Mouse (Mus musculus): ENCODE data around the gene Pum2. TPM values are rescaled to one million over a fixed set of nuclear protein-coding genes. Genes with fewer than 3 reads are reported as not detected.

Gene Pum2
- polyA plus RNA-seq, 1 experiment = 65.1 TPM

DNA sequence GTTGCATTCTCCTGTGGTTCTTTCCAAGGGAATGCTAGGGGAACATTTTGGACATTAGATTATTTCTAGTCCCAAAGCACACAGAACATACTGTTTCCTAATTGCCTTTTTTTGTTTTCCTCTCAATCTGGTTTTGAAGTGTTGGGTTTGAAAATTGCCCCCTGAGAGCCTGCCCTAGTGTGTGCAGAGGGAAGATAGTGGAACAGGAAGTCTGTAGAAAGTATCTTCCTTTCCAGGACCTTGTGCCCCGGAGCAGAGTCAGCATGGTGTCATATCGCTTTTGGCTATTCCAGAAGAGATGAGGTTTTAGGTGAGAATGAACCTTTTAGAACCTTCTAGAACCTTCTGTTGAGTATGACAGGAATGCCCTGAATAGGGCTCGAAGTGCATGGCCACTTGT, 102.8 kb downstream of the Pum2 start:
- Histone ChIP-seq H3K27me3 (ENCODE audit: control insufficient read depth, insufficient read depth, low read length) (no peaks in the 10 kb centered on the region), H3K27ac (ENCODE audit: insufficient read depth, low read length) (no peak overlapping the region), H3K4me3 (replicated peaks; ENCODE audit: insufficient read depth, low read depth, low read length) (no peak overlapping the region), H3K4me1 (ENCODE audit: control insufficient read depth, insufficient read depth, low read length) (peaks cover 28% of the 10 kb centered on the region)
- TF ChIP-seq CTCF (IDR thresholded peaks at IDR 0.05; ENCODE audit: borderline replicate concordance, insufficient read depth, low read depth, low read length) = no peak
- TF ChIP-seq POLR2A (IDR thresholded peaks at IDR 0.05; ENCODE audit: borderline replicate concordance, insufficient read depth, low read length) = no peak
- DNase-seq = no peak
- 82% methylated on average over 3 of the region's 3 CpGs for WGBS

DNA sequence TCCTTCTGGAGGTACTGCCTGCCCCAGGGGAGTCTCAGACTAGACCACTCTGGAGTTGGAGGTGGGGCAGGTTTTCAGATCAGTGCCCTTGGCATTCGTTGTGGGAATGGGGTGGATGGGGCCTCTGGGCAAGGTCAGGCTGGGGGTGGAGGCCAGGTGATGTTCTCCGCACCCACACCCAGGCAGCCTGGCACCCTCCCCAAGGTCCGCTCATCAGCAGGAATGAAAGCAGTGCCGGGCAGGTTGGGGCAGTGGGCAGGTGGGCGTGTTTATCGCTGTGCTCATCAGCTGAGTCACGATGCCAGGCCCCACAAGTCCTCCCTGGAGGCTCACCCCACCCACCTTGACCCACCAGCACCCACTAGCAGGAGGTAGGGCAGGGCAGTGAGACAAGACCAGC, 104.2 kb downstream of the Pum2 start:
- Histone ChIP-seq H3K4me1 (ENCODE audit: control insufficient read depth, insufficient read depth, low read length) (peaks cover 39% of the 10 kb centered on the region), H3K27ac (ENCODE audit: insufficient read depth, low read length) (no peak overlapping the region), H3K4me3 (replicated peaks; ENCODE audit: insufficient read depth, low read depth, low read length) (no peak overlapping the region), H3K27me3 (ENCODE audit: control insufficient read depth, insufficient read depth, low read length) (no peaks in the 10 kb centered on the region)
- TF ChIP-seq POLR2A (IDR thresholded peaks at IDR 0.05; ENCODE audit: borderline replicate concordance, insufficient read depth, low read length) (no peak), CTCF (IDR thresholded peaks at IDR 0.05; ENCODE audit: borderline replicate concordance, insufficient read depth, low read depth, low read length) (no peak)
- DNase-seq = no peak
- 76% methylated on average over 7 of the region's 7 CpGs for WGBS

DNA sequence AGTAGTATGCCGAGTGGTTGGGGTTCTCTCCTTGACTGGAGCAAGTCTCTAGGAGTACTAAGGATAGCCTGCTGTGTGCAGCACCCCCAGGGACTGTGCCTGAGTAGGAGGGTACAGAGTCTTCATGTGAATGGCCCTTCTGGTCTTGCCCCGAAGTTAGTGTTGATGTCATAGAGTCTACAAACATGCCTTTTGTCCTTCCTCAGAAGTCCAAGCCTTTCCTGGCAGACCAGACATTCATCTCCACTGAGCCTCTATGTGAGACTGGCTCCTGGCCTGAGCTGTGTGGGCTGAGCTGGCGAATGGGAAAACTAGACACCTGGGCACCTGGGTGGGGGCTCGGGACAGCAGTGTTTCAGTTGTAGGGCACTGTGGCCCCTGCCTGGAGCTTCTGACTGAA, 105.9 kb downstream of the Pum2 start:
- Histone ChIP-seq H3K4me1 (ENCODE audit: control insufficient read depth, insufficient read depth, low read length) (peaks cover 39% of the 10 kb centered on the region), H3K27me3 (ENCODE audit: control insufficient read depth, insufficient read depth, low read length) (no peaks in the 10 kb centered on the region), H3K27ac (ENCODE audit: insufficient read depth, low read length) (no peak overlapping the region), H3K4me3 (replicated peaks; ENCODE audit: insufficient read depth, low read depth, low read length) (no peak overlapping the region)
- TF ChIP-seq CTCF (IDR thresholded peaks at IDR 0.05; ENCODE audit: borderline replicate concordance, insufficient read depth, low read depth, low read length) = no peak
- TF ChIP-seq POLR2A (IDR thresholded peaks at IDR 0.05; ENCODE audit: borderline replicate concordance, insufficient read depth, low read length) = no peak
- 57% methylated on average over 4 of the region's 4 CpGs for WGBS
- no peak for DNase-seq

DNA sequence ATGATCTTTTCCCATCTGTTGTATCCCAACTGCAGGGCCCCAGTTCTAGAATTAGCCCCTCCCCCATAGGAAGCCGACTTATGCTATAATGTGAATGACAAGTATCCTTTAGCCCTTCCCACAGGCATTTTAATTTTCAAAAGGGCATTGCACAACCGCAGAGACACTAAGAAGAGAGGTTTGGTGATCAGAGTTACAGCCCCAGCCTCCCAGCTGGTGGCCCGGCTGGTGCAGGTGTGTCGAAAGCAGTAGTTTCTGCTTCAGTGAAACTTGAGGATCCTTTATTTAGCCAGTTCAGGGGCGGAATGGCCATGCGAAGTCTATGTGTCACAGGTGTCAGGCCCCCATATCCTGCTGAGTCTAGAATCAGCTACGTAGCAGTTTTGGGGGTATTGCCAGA, 107.2 kb downstream of the Pum2 start:
- H3K4me1 ChIP-seq (ENCODE audit: control insufficient read depth, insufficient read depth, low read length) = peaks cover 39% of the 10 kb centered on the region
- WGBS = 75% methylated on average over 7 of the region's 7 CpGs
- no peak for TF ChIP-seq POLR2A (IDR thresholded peaks at IDR 0.05; ENCODE audit: borderline replicate concordance, insufficient read depth, low read length)
- TF ChIP-seq CTCF (IDR thresholded peaks at IDR 0.05; ENCODE audit: borderline replicate concordance, insufficient read depth, low read depth, low read length) = no peak
- no peak overlapping the region for H3K27ac ChIP-seq (ENCODE audit: insufficient read depth, low read length)
- H3K27me3 ChIP-seq (ENCODE audit: control insufficient read depth, insufficient read depth, low read length) = no peaks in the 10 kb centered on the region
- no peak overlapping the region for H3K4me3 ChIP-seq (replicated peaks; ENCODE audit: insufficient read depth, low read depth, low read length)
- no peak for DNase-seq

DNA sequence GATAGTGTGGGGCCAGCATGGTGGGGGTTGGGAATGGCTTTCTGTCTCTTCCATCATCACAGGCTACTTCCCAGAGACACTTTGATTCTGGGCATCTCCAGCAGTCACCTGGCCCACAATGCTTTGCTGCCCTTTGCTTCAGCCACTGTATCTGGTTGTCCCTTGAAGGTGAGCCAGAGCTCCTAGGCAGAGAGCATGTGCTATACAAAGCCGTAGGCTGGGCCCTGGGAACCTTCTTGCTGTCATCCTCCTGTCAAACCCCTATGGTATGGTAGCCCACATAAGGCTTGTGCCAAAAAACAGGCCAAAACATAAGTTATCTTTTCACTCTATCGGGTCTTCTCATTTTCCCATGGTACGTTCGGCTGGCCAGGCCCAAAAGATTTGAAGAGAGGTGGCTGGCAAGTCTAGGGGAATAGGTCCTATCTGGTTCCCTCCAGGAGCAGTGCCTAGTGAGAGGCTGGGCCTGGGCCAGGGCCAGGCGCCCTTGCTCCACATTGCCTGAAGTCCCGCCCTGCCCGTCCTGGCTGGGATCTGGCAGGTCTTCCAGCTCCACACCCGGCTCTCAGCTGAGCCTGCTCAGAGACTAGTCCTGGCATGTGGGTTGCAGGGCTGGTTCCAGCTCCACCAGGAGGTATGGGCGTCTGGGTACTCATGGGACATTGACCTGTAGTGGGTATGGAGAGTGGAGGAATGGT, 107.9 kb downstream of the Pum2 start:
- peaks cover 39% of the 10 kb centered on the region for H3K4me1 ChIP-seq (ENCODE audit: control insufficient read depth, insufficient read depth, low read length)
- DNase-seq = peak; percentile 78 to 83
- H3K4me3 ChIP-seq (replicated peaks; ENCODE audit: insufficient read depth, low read depth, low read length) = no peak overlapping the region
- TF ChIP-seq CTCF (IDR thresholded peaks at IDR 0.05; ENCODE audit: borderline replicate concordance, insufficient read depth, low read depth, low read length) (no peak), POLR2A (IDR thresholded peaks at IDR 0.05; ENCODE audit: borderline replicate concordance, insufficient read depth, low read length) (no peak)
- peak overlapping the region; percentile 20; the same call in 1 of the 2 replicates for H3K27ac ChIP-seq (ENCODE audit: insufficient read depth, low read length)
- WGBS = 19% methylated on average over 9 of the region's 9 CpGs
- H3K27me3 ChIP-seq (ENCODE audit: control insufficient read depth, insufficient read depth, low read length) = no peaks in the 10 kb centered on the region

DNA sequence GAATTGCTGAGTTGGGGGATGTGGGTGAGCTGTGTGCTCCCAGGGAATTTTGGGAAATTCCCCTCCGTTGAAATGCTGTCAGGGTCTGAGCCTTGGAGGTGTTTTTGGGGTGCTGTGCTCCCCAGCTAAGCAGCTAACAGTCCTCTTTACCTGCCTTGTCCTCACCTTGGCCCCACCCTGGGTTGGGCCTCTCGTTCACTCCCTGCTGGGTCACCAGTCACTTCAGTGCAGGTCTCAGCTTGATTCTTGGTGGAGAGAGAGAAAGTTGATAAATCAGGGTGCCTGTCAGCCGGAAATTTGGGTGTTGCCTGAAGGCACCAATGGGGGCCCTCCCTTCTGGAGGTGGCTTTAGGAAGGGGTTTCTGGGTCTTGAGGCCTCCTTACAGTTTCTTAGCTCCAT, 108.6 kb downstream of the Pum2 start:
- whole genome bisulfite sequencing = 81% methylated on average over 3 of the region's 3 CpGs
- TF ChIP-seq CTCF (IDR thresholded peaks at IDR 0.05; ENCODE audit: borderline replicate concordance, insufficient read depth, low read depth, low read length) (no peak), POLR2A (IDR thresholded peaks at IDR 0.05; ENCODE audit: borderline replicate concordance, insufficient read depth, low read length) (no peak)

DNA sequence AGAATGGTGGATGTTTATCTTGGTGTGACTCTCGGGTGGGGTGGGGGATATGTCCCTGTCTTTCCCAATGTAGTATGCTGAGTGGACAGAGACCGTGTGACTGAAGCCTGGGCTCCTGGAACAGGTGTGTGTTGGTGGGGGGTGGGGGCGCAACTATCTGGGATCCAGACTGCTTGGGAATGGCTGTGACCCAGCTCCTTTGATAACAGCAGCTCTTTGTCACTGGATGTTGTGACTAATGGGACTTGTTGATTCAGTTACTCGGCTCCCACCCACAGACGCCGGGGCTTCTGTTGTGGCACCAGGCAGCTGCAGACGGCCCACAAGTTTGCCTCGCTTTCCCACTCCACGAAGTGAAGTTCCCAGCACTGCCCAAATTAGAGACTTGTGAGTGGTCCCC, 110.3 kb downstream of the Pum2 start:
- DNase-seq = no peak
- TF ChIP-seq CTCF (IDR thresholded peaks at IDR 0.05; ENCODE audit: borderline replicate concordance, insufficient read depth, low read depth, low read length) (no peak), POLR2A (IDR thresholded peaks at IDR 0.05; ENCODE audit: borderline replicate concordance, insufficient read depth, low read length) (no peak)
- Histone ChIP-seq H3K27me3 (ENCODE audit: control insufficient read depth, insufficient read depth, low read length) (no peaks in the 10 kb centered on the region), H3K4me1 (ENCODE audit: control insufficient read depth, insufficient read depth, low read length) (peaks cover 41% of the 10 kb centered on the region), H3K27ac (ENCODE audit: insufficient read depth, low read length) (no peak overlapping the region), H3K4me3 (replicated peaks; ENCODE audit: insufficient read depth, low read depth, low read length) (no peak overlapping the region)
- 87% methylated on average over 9 of the region's 9 CpGs for WGBS

More for the DNA sequence above, 108.6 kb downstream of the Pum2 start:
- Histone ChIP-seq H3K4me1 (ENCODE audit: control insufficient read depth, insufficient read depth, low read length) (peaks cover 40% of the 10 kb centered on the region), H3K27ac (ENCODE audit: insufficient read depth, low read length) (no peak overlapping the region), H3K4me3 (replicated peaks; ENCODE audit: insufficient read depth, low read depth, low read length) (no peak overlapping the region), H3K27me3 (ENCODE audit: control insufficient read depth, insufficient read depth, low read length) (no peaks in the 10 kb centered on the region)
- DNase-seq = no peak

DNA sequence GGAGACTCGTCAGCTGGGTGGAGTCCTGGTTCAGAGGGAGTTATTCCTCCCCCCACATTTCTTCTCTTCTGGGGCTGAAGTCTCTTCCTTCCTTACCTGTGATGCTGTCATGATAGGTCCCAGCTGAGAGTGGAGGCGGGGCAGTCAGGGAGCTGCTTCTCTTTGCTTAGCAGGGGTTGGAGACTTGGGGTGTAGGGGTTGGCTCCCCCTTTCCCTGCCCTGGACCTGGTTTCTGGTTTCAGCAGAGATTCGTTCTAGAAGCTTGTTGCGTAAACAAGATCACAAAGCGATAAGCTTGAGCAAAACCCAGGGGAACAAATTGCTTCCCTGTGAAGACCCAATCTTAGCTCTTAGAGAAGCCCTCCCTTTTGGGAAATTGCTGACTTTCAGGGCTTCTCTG, 112.5 kb downstream of the Pum2 start:
- no peak overlapping the region for H3K4me3 ChIP-seq (replicated peaks; ENCODE audit: insufficient read depth, low read depth, low read length)
- no peak for DNase-seq
- H3K27ac ChIP-seq (ENCODE audit: insufficient read depth, low read length) = no peak overlapping the region
- WGBS = 95% methylated on average over 5 of the region's 5 CpGs
- TF ChIP-seq POLR2A (IDR thresholded peaks at IDR 0.05; ENCODE audit: borderline replicate concordance, insufficient read depth, low read length) (no peak), CTCF (IDR thresholded peaks at IDR 0.05; ENCODE audit: borderline replicate concordance, insufficient read depth, low read depth, low read length) (no peak)
- H3K27me3 ChIP-seq (ENCODE audit: control insufficient read depth, insufficient read depth, low read length) = no peaks in the 10 kb centered on the region
- H3K4me1 ChIP-seq (ENCODE audit: control insufficient read depth, insufficient read depth, low read length) = peaks cover 30% of the 10 kb centered on the region
